Mouse (Mus musculus) liver, embryonic 14.5 days (tissue): ENCODE data around the gene Gng5. TPM values are rescaled to one million over a fixed set of nuclear protein-coding genes. Genes with fewer than 3 reads are reported as not detected.

Experiments
- ATAC-seq: fragments of 200-750 bp; cut with Nextera tagmentation; 2 replicates; pipeline ENCODE4 v1.8.0; 2017; ENCODE audit warnings: moderate number of reproducible peaks, mild to moderate bottlenecking, moderate library complexity; ENCODE audit not compliant: insufficient read depth
- DNase-seq, 3 experiments: peaks; one replicate each; pipeline ENCODE4 v3.0.0-alpha.2; 2012 to 2013; ENCODE audit warnings: low read depth in 3 of 3, low spot score in 3 of 3
- H3K27ac ChIP-seq: fragments of 300-500 bp; sonication (generic); 2 replicates; pipeline ENCODE4 v1.5.1; 2014; ENCODE audit warnings: moderate library complexity, mild to moderate bottlenecking, control low read depth, inconsistent platforms
- H3K27me3 ChIP-seq: fragments of 300-500 bp; sonication (generic); 2 replicates; pipeline ENCODE4 v1.6.1; 2014; ENCODE audit warnings: mild to moderate bottlenecking, low read length, moderate library complexity; ENCODE audit not compliant: control insufficient read depth, insufficient read depth
- H3K36me3 ChIP-seq: fragments of 300-500 bp; sonication (generic); replicated peaks from 2 replicates; pipeline ENCODE4 v1.6.1; 2014; ENCODE audit warnings: low read depth; ENCODE audit not compliant: control insufficient read depth, insufficient read depth
- H3K4me1 ChIP-seq, 2 experiments: fragments of 200-500 bp in 1 of 2; fragments of 300-500 bp in 1 of 2; sonication (generic) in 1 of 2; replicated peaks; 2 replicates each; pipeline ENCODE4 v1.6.1; 2012 to 2014; ENCODE audit warnings: antibody characterized with exemption in 1 of 2, inconsistent platforms in 1 of 2, low read length in 1 of 2; ENCODE audit not compliant: control insufficient read depth in 2 of 2, insufficient read depth in 2 of 2
- H3K4me2 ChIP-seq: fragments of 300-500 bp; sonication (generic); 2 replicates; pipeline ENCODE4 v1.6.1; 2014; ENCODE audit warnings: low read depth, mild to moderate bottlenecking, control low read depth, moderate library complexity
- H3K4me3 ChIP-seq, 2 experiments: fragments of 200-500 bp in 1 of 2; fragments of 300-500 bp in 1 of 2; sonication (generic) in 1 of 2; 2 replicates each; pipeline ENCODE4 v1.5.1; 2012 to 2014; ENCODE audit warnings: low read depth in 2 of 2, low read length in 2 of 2, mild to moderate bottlenecking in 2 of 2, control low read depth in 1 of 2, inconsistent platforms in 1 of 2, moderate library complexity in 1 of 2; ENCODE audit not compliant: insufficient read depth in 1 of 2
- H3K9ac ChIP-seq: fragments of 300-500 bp; sonication (generic); replicated peaks from 2 replicates; pipeline ENCODE4 v1.6.1; 2014; ENCODE audit warnings: mild to moderate bottlenecking, control low read depth, moderate library complexity
- H3K9me3 ChIP-seq: fragments of 300-500 bp; sonication (generic); 2 replicates; pipeline ENCODE4 v1.6.1; 2016; ENCODE audit warnings: low read length, mixed read lengths; ENCODE audit not compliant: control insufficient read depth
- CTCF ChIP-seq: IDR thresholded peaks from 2 replicates; pipeline ENCODE4 v1.5.1; 2016; ENCODE audit warnings: antibody characterized with exemption, low read depth, control low read depth
- EP300 ChIP-seq: IDR thresholded peaks from 2 replicates; pipeline ENCODE4 v1.6.1; 2016; ENCODE audit warnings: antibody characterized with exemption, low read depth
- WGBS: fragments of 180-500 bp; shearing (Covaris S2); extraction: QIAGEN DNeasy Blood & Tissue Kit; methylation state at CpG from one replicate; pipeline ENCODE4 v1.1.7; 2014; ENCODE audit not compliant: insufficient replicate concordance; 5-methylcytosine and 5-hydroxymethylcytosine counted together
- polyA plus RNA-seq, 2 experiments: library from polyadenylated mRNA; depleted of rRNA in 1 of 2; stranded (reverse) in 1 of 2; unstranded in 1 of 2; fragments of >200 nt; fragmentation: Nextera tagmentation in 1 of 2; extraction: Ambion mirVana in 1 of 2; gene quantifications; 2 replicates each; pipeline versions ENCODE4 v1.2.1 to v1.2.3; 2012 to 2014

The Gng5 gene
- polyA plus RNA-seq, 2 experiments = 136 to 595 TPM

- ATAC-seq (peak; percentile 3; the same call in 1 of the 2 replicates), DNase-seq (peak in 1 of 3 experiments; percentile 26)
Measured at GRCm38 (mm10) chr3:146498989-146499388, 618 bp upstream of the Gng5 start.

DNA sequence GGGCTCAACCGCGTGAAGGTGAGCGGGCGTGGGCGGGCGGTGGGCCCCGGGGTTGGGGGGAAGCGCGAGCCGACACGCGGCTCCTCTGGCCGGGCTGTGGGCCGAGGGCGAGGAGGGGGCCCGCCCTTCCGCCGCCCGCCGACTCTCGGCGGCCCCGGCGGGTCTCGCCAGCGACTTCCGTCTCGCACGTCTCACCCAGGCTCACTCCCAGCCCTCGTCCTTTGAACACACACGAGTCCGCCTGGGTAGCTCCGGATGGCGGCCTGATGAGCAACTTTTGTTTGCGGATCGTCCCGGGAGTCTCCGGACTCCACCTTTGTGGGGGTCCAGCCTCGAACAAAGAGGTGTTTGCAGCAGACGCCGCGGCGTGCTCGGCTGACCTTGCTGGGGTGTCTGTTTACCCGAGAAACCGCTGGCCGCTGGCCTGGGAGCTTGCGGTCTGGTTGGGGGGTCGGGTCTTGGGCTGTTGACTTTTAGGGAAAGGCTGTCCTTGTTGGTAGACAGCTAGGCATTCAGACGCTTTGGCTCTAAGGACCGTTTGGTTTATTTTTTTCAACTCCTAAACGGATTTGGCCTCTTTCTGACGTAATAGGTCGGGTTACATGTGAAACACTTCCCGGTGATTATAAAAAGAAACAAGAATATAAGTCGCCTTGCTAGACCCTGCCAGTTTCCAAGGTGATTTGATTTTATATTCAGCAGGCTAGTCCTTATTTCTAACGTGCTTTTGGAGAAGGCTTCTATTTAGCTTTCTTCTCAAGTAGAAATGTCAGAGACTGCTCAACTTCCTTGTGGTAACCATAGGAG is 599 bp downstream of the Gng5 start:
- H3K4me2 ChIP-seq = peak overlapping the region; percentile 75
- peaks cover 10 to 20% of the 10 kb centered on the region in 2 experiments for H3K4me1 ChIP-seq
- DNase-seq (peak in 1 of 3 experiments; percentile 47), ATAC-seq (peak; percentile 61)
- H3K36me3 ChIP-seq = peaks cover 16% of the 10 kb centered on the region
- under 1% methylated on average over 57 of the region's 57 CpGs for WGBS
- no peaks in the 10 kb centered on the region for H3K27me3 ChIP-seq
- TF ChIP-seq CTCF (no peak), EP300 (no peak; the same call in 1 of the 2 replicates)
- peak overlapping the region; percentile 89 for H3K9ac ChIP-seq
- no peaks in the 10 kb centered on the region for H3K9me3 ChIP-seq
- peak overlapping the region; percentile 77 to 90 for H3K4me3 ChIP-seq
- peak overlapping the region; percentile 91 for H3K27ac ChIP-seq

More at GRCm38 (mm10) chr3:146498989-146499388, 618 bp upstream of the Gng5 start:
- WGBS = 2% methylated on average over 13 of the region's 13 CpGs
- Histone ChIP-seq H3K4me2 (peak overlapping the region; percentile 75), H3K36me3 (peaks cover 12% of the 10 kb centered on the region), H3K27ac (peak overlapping the region; percentile 91), H3K4me3 (peak overlapping the region; percentile 77 to 90), H3K27me3 (no peaks in the 10 kb centered on the region), H3K4me1 (peaks cover 10 to 20% of the 10 kb centered on the region in 2 experiments), H3K9me3 (no peaks in the 10 kb centered on the region), H3K9ac (peak overlapping the region; percentile 89)
- no peak for TF ChIP-seq EP300
- no peak for TF ChIP-seq CTCF

- WGBS = 8% methylated on average over 5 of the region's 5 CpGs
Measured at GRCm38 (mm10) chr3:146500810-146501201, 1.2 kb downstream of the Gng5 start.

GRCm38 (mm10) chr3:146501601-146502123 is 2.1 kb downstream of the Gng5 start:
- Histone ChIP-seq H3K36me3 (peaks cover 27% of the 10 kb centered on the region), H3K4me2 (peak overlapping the region; percentile 75), H3K27ac (peak overlapping the region; percentile 91), H3K4me3 (peak overlapping the region; percentile 34 to 77), H3K9me3 (no peaks in the 10 kb centered on the region), H3K27me3 (no peaks in the 10 kb centered on the region), H3K9ac (peak overlapping the region; percentile 89), H3K4me1 (peaks cover 10 to 20% of the 10 kb centered on the region in 2 experiments)
- DNase-seq (no peak), ATAC-seq (no peak)
- WGBS = 51% methylated on average over 5 of the region's 5 CpGs
- no peak for TF ChIP-seq CTCF
- no peak for TF ChIP-seq EP300

More at GRCm38 (mm10) chr3:146500810-146501201, 1.2 kb downstream of the Gng5 start:
- Histone ChIP-seq H3K27ac (peak overlapping the region; percentile 91), H3K4me1 (peaks cover 10 to 20% of the 10 kb centered on the region in 2 experiments), H3K4me2 (peak overlapping the region; percentile 75), H3K27me3 (no peaks in the 10 kb centered on the region), H3K36me3 (peaks cover 21% of the 10 kb centered on the region), H3K9me3 (no peaks in the 10 kb centered on the region), H3K9ac (peak overlapping the region; percentile 89), H3K4me3 (peak overlapping the region; percentile 77 to 90)
- TF ChIP-seq EP300 (no peak), CTCF (no peak)
- ATAC-seq (no peak), DNase-seq (no peak)

DNA sequence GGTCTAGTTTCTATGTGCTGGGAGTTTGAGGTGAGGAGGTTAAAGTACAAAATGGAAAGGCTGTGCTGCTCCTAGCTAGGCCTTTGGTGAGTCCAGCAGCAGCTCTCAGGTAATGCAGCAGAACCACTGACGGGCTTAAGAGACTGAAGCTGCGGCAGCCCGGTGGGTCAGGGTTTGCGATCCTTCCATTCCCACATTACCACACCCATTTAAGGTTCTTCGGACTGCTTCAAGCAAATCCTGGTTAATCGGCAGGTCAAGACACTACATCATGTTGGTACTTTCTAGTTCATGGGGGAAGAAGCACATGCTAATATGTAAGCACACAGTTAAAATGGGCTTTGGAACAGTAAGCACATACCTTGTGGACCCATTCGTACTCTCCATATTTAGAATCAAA is 7.1 kb downstream of the Gng5 start:
- Histone ChIP-seq H3K36me3 (peaks cover 63% of the 10 kb centered on the region), H3K27me3 (no peaks in the 10 kb centered on the region), H3K4me2 (no peak overlapping the region), H3K27ac (no peak overlapping the region), H3K4me1 (peaks cover under 1 to 4% of the 10 kb centered on the region in 2 experiments), H3K9ac (no peak overlapping the region), H3K4me3 (no peak overlapping the region), H3K9me3 (no peaks in the 10 kb centered on the region)
- ATAC-seq (no peak; the same call in 1 of the 2 replicates), DNase-seq (no peak)
- TF ChIP-seq EP300 (no peak), CTCF (no peak)
- WGBS = 85% methylated on average over 7 of the region's 7 CpGs
